Mouse (Mus musculus) C2C12 (cell line): ENCODE results near the gene Olfr986.

ENCODE experiments used
- CEBPB ChIP-seq: IDR thresholded peaks from one replicate; pipeline ENCODE4 v1.6.1; 2011; ENCODE audit warnings: low read depth, mild to moderate bottlenecking, control low read depth, moderate library complexity
- CTCF ChIP-seq: IDR thresholded peaks from one replicate; pipeline ENCODE4 v1.5.1; 2011; ENCODE audit not compliant: control insufficient read depth, insufficient read depth, insufficient read length
- FOSL1 ChIP-seq: IDR thresholded peaks from one replicate; pipeline ENCODE4 v1.8.0; 2011; ENCODE audit warnings: mild to moderate bottlenecking, low read length; ENCODE audit not compliant: poor library complexity, insufficient read depth, severe bottlenecking
- MAX ChIP-seq: IDR thresholded peaks from one replicate; pipeline ENCODE4 v1.6.1; 2011; ENCODE audit warnings: mild to moderate bottlenecking, control low read depth
- MYOD1 ChIP-seq: IDR thresholded peaks from one replicate; pipeline ENCODE4 v1.6.1; 2011; ENCODE audit warnings: low read depth; ENCODE audit not compliant: control insufficient read depth, insufficient read length
- MYOG ChIP-seq: IDR thresholded peaks from one replicate; pipeline ENCODE4 v1.6.1; 2011; ENCODE audit not compliant: control insufficient read depth, insufficient read length; ENCODE audit errors: extremely low read depth
- USF1 ChIP-seq: IDR thresholded peaks from one replicate; pipeline ENCODE4 v1.6.1; 2011; ENCODE audit warnings: low read depth, mild to moderate bottlenecking, control low read depth, moderate library complexity

GRCm38 (mm10) chr9:40234233-40235072 lies 53.7 kb downstream of the Olfr986 start:
- no peak for TF ChIP-seq CTCF
- TF ChIP-seq MYOG, result no peak
- no peak for TF ChIP-seq USF1
- no peak for TF ChIP-seq MAX
- no peak for TF ChIP-seq FOSL1
- no peak for TF ChIP-seq MYOD1
- TF ChIP-seq CEBPB, result no peak
